Mouse (Mus musculus) G1E (cell line): ENCODE measurements around the gene Tkfc.

Experiments
- CTCF ChIP-seq: IDR thresholded peaks from 2 replicates; pipeline ENCODE4 v1.5.1; 2012; ENCODE audit warnings: low read depth, low read length, inconsistent platforms, mixed read lengths
- GATA1 ChIP-seq: IDR thresholded peaks from 2 replicates; pipeline ENCODE4 v1.6.1; 2012; ENCODE audit warnings: borderline replicate concordance, low read length, inconsistent platforms, mixed read lengths
- TAL1 ChIP-seq: conservative IDR thresholded peaks from 2 replicates; pipeline ENCODE4 v1.6.1; 2012; ENCODE audit warnings: low read depth, low read length, inconsistent platforms, mixed read lengths

DNA sequence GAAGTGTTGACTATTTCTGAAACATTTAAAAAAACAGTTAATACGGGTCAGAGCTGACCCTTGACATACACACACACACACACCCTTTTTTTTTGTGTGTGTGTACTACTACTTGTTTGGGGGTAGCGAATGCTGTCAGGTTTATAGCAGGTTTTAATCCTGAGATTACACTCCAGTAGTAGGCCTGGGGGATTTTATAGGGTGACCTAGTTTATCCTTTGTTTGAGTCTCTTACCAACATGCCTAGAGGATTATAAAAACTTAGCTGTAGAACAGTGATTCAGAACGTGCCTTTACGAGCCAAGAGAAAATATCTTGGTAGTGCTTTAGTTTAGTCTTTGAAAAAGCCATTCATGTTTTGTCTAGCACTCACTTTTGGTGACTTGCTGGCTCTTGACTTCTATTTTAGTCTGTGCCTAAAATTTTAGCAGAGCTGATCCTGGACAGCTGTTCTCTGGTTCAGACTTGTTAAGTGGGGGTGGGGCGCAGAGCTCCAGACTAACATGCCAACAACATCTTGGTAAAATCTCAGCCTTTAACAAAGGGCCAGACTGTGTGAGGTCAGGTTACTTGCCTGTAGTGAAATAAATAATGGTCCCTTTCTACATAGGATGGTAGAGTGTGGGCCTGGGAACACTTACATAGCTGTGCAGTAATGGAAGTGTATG lies 3.3 kb upstream of the Tkfc start:
- TF ChIP-seq CTCF (no peak), GATA1 (no peak), TAL1 (no peak)
